Mouse (Mus musculus) lung, embryonic 16.5 days (tissue): ENCODE data around the gene Dennd1a. TPM values are rescaled to one million over a fixed set of nuclear protein-coding genes. Genes with fewer than 3 reads are reported as not detected.

Source experiments
- ATAC-seq: fragments of 200-750 bp; cut with Nextera tagmentation; 2 replicates; pipeline ENCODE4 v1.8.0; 2017; ENCODE audit warnings: low read depth, mild to moderate bottlenecking, moderate library complexity
- H3K27ac ChIP-seq: fragments of 300-500 bp; sonication (generic); 2 replicates; pipeline ENCODE4 v1.5.1; 2014; ENCODE audit warnings: mild to moderate bottlenecking, control low read depth, low read length
- H3K27me3 ChIP-seq: fragments of 300-500 bp; sonication (generic); 2 replicates; pipeline ENCODE4 v1.6.1; 2014; ENCODE audit warnings: low read depth, low read length, mixed read lengths; ENCODE audit not compliant: control insufficient read depth, insufficient read depth
- H3K36me3 ChIP-seq: fragments of 300-500 bp; sonication (generic); 2 replicates; pipeline ENCODE4 v1.6.1; 2014; ENCODE audit warnings: low read length; ENCODE audit not compliant: control insufficient read depth, insufficient read depth
- H3K4me1 ChIP-seq: fragments of 300-500 bp; sonication (generic); replicated peaks from 2 replicates; pipeline ENCODE4 v1.6.1; 2014; ENCODE audit warnings: low read length, mixed read lengths; ENCODE audit not compliant: control insufficient read depth, insufficient read depth
- H3K4me2 ChIP-seq: fragments of 300-500 bp; sonication (generic); 2 replicates; pipeline ENCODE4 v1.6.1; 2014; ENCODE audit warnings: low read depth, low read length, control low read depth
- H3K4me3 ChIP-seq: fragments of 300-500 bp; sonication (generic); 2 replicates; pipeline ENCODE4 v1.5.1; 2014; ENCODE audit warnings: mild to moderate bottlenecking, low read length, control low read depth
- H3K9ac ChIP-seq: fragments of 300-500 bp; sonication (generic); 2 replicates; pipeline ENCODE4 v1.6.1; 2014; ENCODE audit warnings: low read length, control low read depth
- H3K9me3 ChIP-seq: fragments of 300-500 bp; sonication (generic); 2 replicates; pipeline ENCODE4 v1.6.1; 2016; ENCODE audit warnings: low read length; ENCODE audit not compliant: control insufficient read depth
- WGBS: fragments of 180-500 bp; shearing (Covaris S2); extraction: QIAGEN DNeasy Blood & Tissue Kit; methylation state at CpG from one replicate; pipeline ENCODE4 v1.1.7; 2014; 5-methylcytosine and 5-hydroxymethylcytosine counted together
- polyA plus RNA-seq: library from polyadenylated mRNA; unstranded; fragments of >200 nt; fragmentation: Nextera tagmentation; extraction: Ambion mirVana; gene quantifications from 2 replicates; pipeline ENCODE4 v1.2.1, GENCODE M21; 2015

The Dennd1a gene
- polyA plus RNA-seq, 1 experiment from 2014 or later, result 11.7 TPM

- H3K27me3 ChIP-seq, result no peaks in the 10 kb centered on the region
- no peak overlapping the region for H3K4me3 ChIP-seq
- no peaks in the 10 kb centered on the region for H3K4me1 ChIP-seq
- 76% methylated on average over 3 of the region's 3 CpGs for WGBS
- no peak overlapping the region for H3K27ac ChIP-seq
- H3K9ac ChIP-seq, result no peak overlapping the region
- H3K36me3 ChIP-seq, result no peaks in the 10 kb centered on the region
- no peaks in the 10 kb centered on the region for H3K9me3 ChIP-seq
- H3K4me2 ChIP-seq, result no peak overlapping the region
- ATAC-seq, result no peak
Measured at GRCm38 (mm10) chr2:38184977-38185376, 102.2 kb downstream of the Dennd1a start.

GRCm38 (mm10) chr2:38183881-38184280, 103.3 kb downstream of the Dennd1a start:
- Histone ChIP-seq H3K36me3 (no peaks in the 10 kb centered on the region), H3K4me1 (no peaks in the 10 kb centered on the region), H3K4me3 (no peak overlapping the region), H3K27me3 (no peaks in the 10 kb centered on the region), H3K9ac (no peak overlapping the region), H3K27ac (no peak overlapping the region), H3K9me3 (no peaks in the 10 kb centered on the region), H3K4me2 (no peak overlapping the region)
- ATAC-seq, result no peak
- WGBS, result 72% methylated on average over 1 of the region's 1 CpGs

- Histone ChIP-seq H3K27ac (no peak overlapping the region), H3K9me3 (no peaks in the 10 kb centered on the region), H3K36me3 (no peaks in the 10 kb centered on the region), H3K9ac (no peak overlapping the region), H3K4me3 (no peak overlapping the region), H3K4me1 (no peaks in the 10 kb centered on the region), H3K4me2 (no peak overlapping the region), H3K27me3 (no peaks in the 10 kb centered on the region)
- 88% methylated on average over 1 of the region's 1 CpGs for WGBS
- no peak for ATAC-seq
Measured at GRCm38 (mm10) chr2:38182283-38182682, 104.9 kb downstream of the Dennd1a start.

GRCm38 (mm10) chr2:38177583-38177978, 109.6 kb downstream of the Dennd1a start:
- no peak for ATAC-seq
- Histone ChIP-seq H3K4me1 (no peaks in the 10 kb centered on the region), H3K27ac (peak overlapping the region; percentile 49; the same call in 1 of the 2 replicates)

GRCm38 (mm10) chr2:38176870-38177582, 110.2 kb downstream of the Dennd1a start:
- Histone ChIP-seq H3K4me2 (no peak overlapping the region), H3K27me3 (no peaks in the 10 kb centered on the region), H3K4me1 (no peaks in the 10 kb centered on the region), H3K27ac (peak overlapping the region; percentile 49; the same call in 1 of the 2 replicates), H3K4me3 (no peak overlapping the region), H3K9ac (no peak overlapping the region), H3K36me3 (no peaks in the 10 kb centered on the region), H3K9me3 (no peaks in the 10 kb centered on the region)
- peak; percentile 64 for ATAC-seq
- 49% methylated on average over 4 of the region's 4 CpGs for WGBS

More at GRCm38 (mm10) chr2:38177583-38177978, 109.6 kb downstream of the Dennd1a start:
- no peaks in the 10 kb centered on the region for H3K27me3 ChIP-seq
- no peaks in the 10 kb centered on the region for H3K36me3 ChIP-seq
- H3K4me3 ChIP-seq, result no peak overlapping the region
- H3K9ac ChIP-seq, result no peak overlapping the region
- no peaks in the 10 kb centered on the region for H3K9me3 ChIP-seq
- no peak overlapping the region for H3K4me2 ChIP-seq

- H3K27me3 ChIP-seq, result no peaks in the 10 kb centered on the region
- H3K27ac ChIP-seq, result no peak overlapping the region
- no peaks in the 10 kb centered on the region for H3K4me1 ChIP-seq
- no peaks in the 10 kb centered on the region for H3K9me3 ChIP-seq
- ATAC-seq, result no peak
- H3K9ac ChIP-seq, result no peak overlapping the region
- H3K36me3 ChIP-seq, result no peaks in the 10 kb centered on the region
- no peak overlapping the region for H3K4me2 ChIP-seq
- H3K4me3 ChIP-seq, result no peak overlapping the region
Measured at GRCm38 (mm10) chr2:38175276-38175675, 111.9 kb downstream of the Dennd1a start.

- Histone ChIP-seq H3K4me3 (no peak overlapping the region), H3K9me3 (no peaks in the 10 kb centered on the region), H3K4me2 (no peak overlapping the region), H3K36me3 (no peaks in the 10 kb centered on the region), H3K4me1 (no peaks in the 10 kb centered on the region), H3K27ac (no peak overlapping the region), H3K9ac (no peak overlapping the region), H3K27me3 (no peaks in the 10 kb centered on the region)
- ATAC-seq, result no peak
- WGBS, result 43% methylated on average over 3 of the region's 3 CpGs
Measured at GRCm38 (mm10) chr2:38168606-38169005, 118.6 kb downstream of the Dennd1a start.

- 76% methylated on average over 5 of the region's 5 CpGs for WGBS
Measured at GRCm38 (mm10) chr2:38165966-38166365, 121.2 kb downstream of the Dennd1a start.

GRCm38 (mm10) chr2:38164326-38165035, 122.7 kb downstream of the Dennd1a start:
- no peak for ATAC-seq
- Histone ChIP-seq H3K4me1 (no peaks in the 10 kb centered on the region), H3K4me3 (no peak overlapping the region), H3K27me3 (no peaks in the 10 kb centered on the region), H3K9me3 (no peaks in the 10 kb centered on the region), H3K4me2 (no peak overlapping the region), H3K9ac (no peak overlapping the region), H3K27ac (no peak overlapping the region), H3K36me3 (no peaks in the 10 kb centered on the region)
- 70% methylated on average over 5 of the region's 5 CpGs for WGBS

More at GRCm38 (mm10) chr2:38165966-38166365, 121.2 kb downstream of the Dennd1a start:
- no peaks in the 10 kb centered on the region for H3K27me3 ChIP-seq
- H3K9ac ChIP-seq, result no peak overlapping the region
- no peaks in the 10 kb centered on the region for H3K9me3 ChIP-seq
- H3K4me2 ChIP-seq, result no peak overlapping the region
- ATAC-seq, result no peak
- H3K4me1 ChIP-seq, result no peaks in the 10 kb centered on the region
- no peak overlapping the region for H3K27ac ChIP-seq
- H3K36me3 ChIP-seq, result no peaks in the 10 kb centered on the region
- H3K4me3 ChIP-seq, result no peak overlapping the region
